Mouse (Mus musculus) cerebellum, adult 2 months (tissue): ENCODE measurements around the gene Fkbp2.

Source experiments
- CTCF ChIP-seq: fragments of 200-500 bp; IDR thresholded peaks from 2 replicates; pipeline ENCODE4 v1.5.1; 2011; ENCODE audit warnings: low read depth, mild to moderate bottlenecking, control low read depth, low read length, moderate library complexity, borderline replicate concordance; ENCODE audit not compliant: insufficient read depth
- POLR2A ChIP-seq: fragments of 200-500 bp; IDR thresholded peaks from 2 replicates; pipeline ENCODE4 v1.6.1; 2011; ENCODE audit warnings: low read length, control low read depth, borderline replicate concordance; ENCODE audit not compliant: insufficient read depth

DNA sequence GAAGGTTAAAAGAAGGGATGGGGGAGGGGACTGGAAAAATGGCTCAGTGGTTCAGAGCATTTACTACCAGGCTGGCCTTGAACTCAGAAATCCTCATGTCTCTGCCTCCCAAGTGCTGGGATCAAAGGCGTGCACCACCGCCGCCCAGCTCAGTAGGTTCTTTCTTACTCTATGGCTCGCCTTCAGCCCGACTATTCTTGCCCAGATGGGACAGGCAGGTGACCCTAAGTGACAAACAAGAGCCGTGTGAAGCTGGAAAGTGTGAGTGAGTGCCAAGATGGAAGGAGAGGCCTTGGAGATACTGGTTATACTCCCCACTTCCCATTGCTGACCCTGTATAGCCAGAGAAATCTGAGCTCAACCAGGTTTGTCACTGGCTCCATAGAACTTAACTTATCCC, 36.6 kb downstream of the Fkbp2 start:
- no peak for TF ChIP-seq CTCF
- TF ChIP-seq POLR2A, result no peak
